Mouse (Mus musculus): ENCODE results near the gene Ptrh1. TPM values are rescaled to one million over a fixed set of nuclear protein-coding genes. Genes with fewer than 3 reads are reported as not detected.

Gene Ptrh1
- polyA plus RNA-seq, 2 experiments = 5.1 to 11.3 TPM

DNA sequence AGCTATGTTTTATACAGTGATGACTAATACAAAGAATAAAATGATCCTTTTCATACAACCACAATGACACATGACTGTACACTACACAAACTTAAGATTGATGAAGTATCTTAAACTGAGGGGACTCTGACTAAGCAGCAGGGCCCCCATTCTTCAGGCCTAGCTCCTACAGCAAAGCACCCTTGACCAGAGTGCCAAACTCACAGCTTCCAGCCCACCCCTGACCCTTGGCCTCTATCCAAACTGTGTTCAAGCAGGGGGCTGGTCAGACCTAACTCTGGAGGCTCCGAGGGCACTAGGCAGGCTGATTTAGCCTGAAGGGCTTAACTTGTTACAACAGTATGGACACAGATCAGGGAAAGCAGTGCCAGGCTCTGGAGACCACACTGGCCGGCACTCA lies 13.0 kb downstream of the Ptrh1 start:
- Histone ChIP-seq H3K9ac (ENCODE audit: low read depth, low read length, severe bottlenecking) (no peak overlapping the region), H3K9me3 (ENCODE audit: control insufficient read depth, low read length) (no peaks in the 10 kb centered on the region), H3K4me1 (ENCODE audit: control insufficient read depth, insufficient read depth, low read length) (peaks cover 6% of the 10 kb centered on the region), H3K4me3 (replicated peaks; ENCODE audit: low read length) (no peak overlapping the region), H3K27ac (replicated peaks; ENCODE audit: low read depth, low read length) (no peak overlapping the region), H3K4me2 (replicated peaks; ENCODE audit: low read depth, low read length, severe bottlenecking) (no peak overlapping the region), H3K27me3 (ENCODE audit: control insufficient read depth, insufficient read depth, low read length) (no peaks in the 10 kb centered on the region), H3K36me3 (ENCODE audit: control insufficient read depth, insufficient read depth, low read length) (0 out of 2 replicates have a peak, but pooled peaks cover 8% of the 10 kb centered on the region)
- DNase-seq (ENCODE audit: low spot score) (no peak), ATAC-seq (ENCODE audit: low FRiP score, low read depth) (no peak)
- 44% methylated on average over 2 of the region's 2 CpGs for WGBS
- TF ChIP-seq POLR2A (IDR thresholded peaks at IDR 0.05; ENCODE audit: borderline replicate concordance, extremely low read depth, insufficient read depth, insufficient read length) = no peak

DNA sequence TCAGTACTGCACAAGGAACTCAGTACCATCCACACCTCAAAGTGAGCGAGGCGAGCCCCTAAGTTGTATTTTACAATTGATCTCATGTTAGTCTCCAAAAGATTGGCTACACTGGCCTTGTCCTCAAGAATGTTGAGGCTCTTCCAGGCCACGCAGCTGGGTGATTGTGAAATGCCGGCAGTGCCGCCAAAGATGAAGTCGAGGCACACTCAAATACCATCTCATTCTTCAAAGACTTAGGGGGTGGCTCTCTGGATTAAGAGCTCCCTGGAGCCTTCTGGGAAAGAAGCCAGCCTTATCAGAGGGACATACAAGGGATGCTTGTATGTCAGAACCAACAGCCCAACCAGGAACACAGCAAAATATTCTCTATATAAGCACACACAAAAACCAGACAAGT lies 15.7 kb downstream of the Ptrh1 start:
- DNase-seq (ENCODE audit: low spot score) = no peak
- TF ChIP-seq POLR2A (IDR thresholded peaks at IDR 0.05; ENCODE audit: borderline replicate concordance, extremely low read depth, insufficient read depth, insufficient read length) = no peak
- H3K9me3 ChIP-seq (ENCODE audit: control insufficient read depth, low read length) = no peaks in the 10 kb centered on the region
- no peak overlapping the region for H3K4me3 ChIP-seq (replicated peaks; ENCODE audit: low read length)
- no peaks in the 10 kb centered on the region for H3K4me1 ChIP-seq (ENCODE audit: control insufficient read depth, insufficient read depth, low read length)
- peaks cover 29% of the 10 kb centered on the region for H3K36me3 ChIP-seq (ENCODE audit: control insufficient read depth, insufficient read depth, low read length)
- 78% methylated on average over 6 of the region's 6 CpGs for WGBS
- H3K4me2 ChIP-seq (replicated peaks; ENCODE audit: low read depth, low read length, severe bottlenecking) = no peak overlapping the region
- H3K27ac ChIP-seq (replicated peaks; ENCODE audit: low read depth, low read length) = no peak overlapping the region
- no peak overlapping the region for H3K9ac ChIP-seq (ENCODE audit: low read depth, low read length, severe bottlenecking)
- H3K27me3 ChIP-seq (ENCODE audit: control insufficient read depth, insufficient read depth, low read length) = no peaks in the 10 kb centered on the region
- ATAC-seq (ENCODE audit: low FRiP score, low read depth) = no peak

DNA sequence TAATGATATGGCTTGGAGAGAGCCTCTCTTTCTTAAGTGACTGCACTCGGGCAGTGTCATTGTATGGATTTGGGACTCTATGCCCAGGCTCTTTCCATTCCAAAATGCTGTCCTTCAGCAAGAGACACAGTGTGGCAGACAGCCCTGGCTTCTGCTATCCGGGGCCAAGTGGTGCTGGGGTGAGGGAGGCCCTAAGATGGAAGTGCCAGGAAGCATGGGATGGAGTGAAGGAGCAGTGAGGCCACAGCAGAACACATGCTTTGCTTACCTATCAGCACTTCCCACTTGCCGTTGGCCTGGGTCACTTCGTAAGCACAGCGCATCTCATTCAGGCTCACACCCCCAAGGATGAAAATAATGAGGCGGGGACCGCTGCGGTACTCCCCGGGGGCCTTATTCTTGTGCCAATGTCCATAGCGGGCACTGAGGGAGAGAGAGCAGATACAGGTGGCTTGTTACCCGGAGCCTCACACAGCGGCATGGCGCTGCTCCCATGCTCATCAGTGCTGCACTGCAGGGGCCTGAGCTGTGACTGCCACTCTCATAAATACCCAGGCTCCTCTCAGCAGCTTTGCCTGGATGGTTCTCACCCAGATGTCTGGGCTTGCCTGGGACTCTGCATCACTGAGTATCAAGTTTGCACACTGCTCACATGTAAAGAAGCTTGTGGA lies 20.3 kb downstream of the Ptrh1 start:
- 81% methylated on average over 13 of the region's 13 CpGs for WGBS

DNA sequence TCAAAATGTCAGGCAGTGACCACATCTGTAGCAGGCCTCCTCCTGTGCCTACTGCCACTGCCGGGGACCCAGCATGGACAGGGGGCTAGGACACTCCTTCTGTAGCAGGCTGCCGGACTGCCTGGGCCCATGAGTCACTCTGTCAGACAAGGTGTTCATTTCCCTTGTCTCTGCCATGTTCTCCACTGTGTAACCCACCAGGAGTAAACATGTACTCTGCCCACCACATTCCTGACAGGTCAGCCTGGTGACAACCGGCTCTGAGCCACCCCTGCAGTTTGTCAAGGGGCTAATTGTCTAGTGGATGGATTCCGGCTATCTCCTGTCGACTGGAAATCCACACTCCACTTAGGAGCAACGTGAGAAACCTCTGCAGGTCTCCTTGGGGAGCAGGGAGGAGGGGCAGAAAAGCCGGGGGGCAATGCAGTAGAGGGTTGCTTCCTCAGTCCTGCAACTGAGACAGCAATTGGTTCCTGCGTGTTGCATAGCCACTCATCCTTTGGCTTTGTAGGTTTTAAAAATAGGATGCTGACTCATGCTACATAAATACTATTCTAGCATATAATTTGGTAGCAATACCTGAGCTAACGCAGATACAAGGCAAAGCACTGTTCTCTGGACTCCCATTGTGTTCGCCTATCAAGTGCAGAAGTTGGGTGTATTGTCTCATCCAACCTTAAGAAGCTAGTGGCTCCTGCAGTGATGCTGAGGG lies 22.8 kb downstream of the Ptrh1 start:
- no peak overlapping the region for H3K9ac ChIP-seq (ENCODE audit: low read depth, low read length, severe bottlenecking)
- H3K27me3 ChIP-seq (ENCODE audit: control insufficient read depth, insufficient read depth, low read length) = no peaks in the 10 kb centered on the region
- peaks cover 56% of the 10 kb centered on the region for H3K36me3 ChIP-seq (ENCODE audit: control insufficient read depth, insufficient read depth, low read length)
- DNase-seq (ENCODE audit: low spot score) = no peak
- no peak overlapping the region for H3K4me2 ChIP-seq (replicated peaks; ENCODE audit: low read depth, low read length, severe bottlenecking)
- ATAC-seq (ENCODE audit: low FRiP score, low read depth) = no peak
- H3K9me3 ChIP-seq (ENCODE audit: control insufficient read depth, low read length) = no peaks in the 10 kb centered on the region
- H3K27ac ChIP-seq (replicated peaks; ENCODE audit: low read depth, low read length) = no peak overlapping the region
- 61% methylated on average over 10 of the region's 10 CpGs for WGBS
- H3K4me1 ChIP-seq (ENCODE audit: control insufficient read depth, insufficient read depth, low read length) = no peaks in the 10 kb centered on the region
- no peak for TF ChIP-seq POLR2A (IDR thresholded peaks at IDR 0.05; ENCODE audit: borderline replicate concordance, extremely low read depth, insufficient read depth, insufficient read length)
- no peak overlapping the region for H3K4me3 ChIP-seq (replicated peaks; ENCODE audit: low read length)

More for the DNA sequence above, 20.3 kb downstream of the Ptrh1 start:
- no peaks in the 10 kb centered on the region for H3K4me1 ChIP-seq (ENCODE audit: control insufficient read depth, insufficient read depth, low read length)
- no peaks in the 10 kb centered on the region for H3K27me3 ChIP-seq (ENCODE audit: control insufficient read depth, insufficient read depth, low read length)
- no peak for ATAC-seq (ENCODE audit: low FRiP score, low read depth)
- H3K36me3 ChIP-seq (ENCODE audit: control insufficient read depth, insufficient read depth, low read length) = peaks cover 61% of the 10 kb centered on the region
- TF ChIP-seq POLR2A (IDR thresholded peaks at IDR 0.05; ENCODE audit: borderline replicate concordance, extremely low read depth, insufficient read depth, insufficient read length) = no peak
- H3K4me2 ChIP-seq (replicated peaks; ENCODE audit: low read depth, low read length, severe bottlenecking) = no peak overlapping the region
- no peaks in the 10 kb centered on the region for H3K9me3 ChIP-seq (ENCODE audit: control insufficient read depth, low read length)
- no peak for DNase-seq (ENCODE audit: low spot score)
- no peak overlapping the region for H3K9ac ChIP-seq (ENCODE audit: low read depth, low read length, severe bottlenecking)
- H3K27ac ChIP-seq (replicated peaks; ENCODE audit: low read depth, low read length) = no peak overlapping the region
- H3K4me3 ChIP-seq (replicated peaks; ENCODE audit: low read length) = no peak overlapping the region

GRCm38 (mm10) chr2:32808816-32809566 lies 33.4 kb downstream of the Ptrh1 start:
- Histone ChIP-seq H3K4me1 (ENCODE audit: control insufficient read depth, insufficient read depth, low read length) (no peaks in the 10 kb centered on the region), H3K27me3 (ENCODE audit: control insufficient read depth, insufficient read depth, low read length) (no peaks in the 10 kb centered on the region), H3K9ac (ENCODE audit: low read depth, low read length, severe bottlenecking) (no peak overlapping the region), H3K9me3 (ENCODE audit: control insufficient read depth, low read length) (no peaks in the 10 kb centered on the region), H3K27ac (replicated peaks; ENCODE audit: low read depth, low read length) (no peak overlapping the region), H3K4me3 (replicated peaks; ENCODE audit: low read length) (no peak overlapping the region), H3K36me3 (ENCODE audit: control insufficient read depth, insufficient read depth, low read length) (peaks cover 39% of the 10 kb centered on the region), H3K4me2 (replicated peaks; ENCODE audit: low read depth, low read length, severe bottlenecking) (no peak overlapping the region)
- DNase-seq (ENCODE audit: low spot score) (no peak), ATAC-seq (ENCODE audit: low FRiP score, low read depth) (no peak)
- WGBS = 89% methylated on average over 14 of the region's 14 CpGs
- TF ChIP-seq POLR2A (IDR thresholded peaks at IDR 0.05; ENCODE audit: borderline replicate concordance, extremely low read depth, insufficient read depth, insufficient read length) = no peak
